Mouse (Mus musculus) ovary, adult 18-20 months (tissue): ENCODE data around the gene Pus10.
A peak's percentile ranks its signal among the peaks of the same experiment; 100 is the strongest.

Source experiments
- DNase-seq: peaks from one replicate; pipeline ENCODE4 v3.0.0; 2022; ENCODE audit warnings: low spot score, mixed read lengths

Pus10 gene

GRCm38 (mm10) chr11:23665311-23665786 lies at the start of gene Pus10:
Pus10 (plus strand) TSS chr11:23665674.
- no peak for DNase-seq

- DNase-seq: no peak
These were observed 46.5 kb upstream of the Pus10 start for GRCm38 (mm10) chr11:23618995-23619394.

GRCm38 (mm10) chr11:23630664-23631063 lies 34.8 kb upstream of the Pus10 start:
- DNase-seq: no peak

DNA sequence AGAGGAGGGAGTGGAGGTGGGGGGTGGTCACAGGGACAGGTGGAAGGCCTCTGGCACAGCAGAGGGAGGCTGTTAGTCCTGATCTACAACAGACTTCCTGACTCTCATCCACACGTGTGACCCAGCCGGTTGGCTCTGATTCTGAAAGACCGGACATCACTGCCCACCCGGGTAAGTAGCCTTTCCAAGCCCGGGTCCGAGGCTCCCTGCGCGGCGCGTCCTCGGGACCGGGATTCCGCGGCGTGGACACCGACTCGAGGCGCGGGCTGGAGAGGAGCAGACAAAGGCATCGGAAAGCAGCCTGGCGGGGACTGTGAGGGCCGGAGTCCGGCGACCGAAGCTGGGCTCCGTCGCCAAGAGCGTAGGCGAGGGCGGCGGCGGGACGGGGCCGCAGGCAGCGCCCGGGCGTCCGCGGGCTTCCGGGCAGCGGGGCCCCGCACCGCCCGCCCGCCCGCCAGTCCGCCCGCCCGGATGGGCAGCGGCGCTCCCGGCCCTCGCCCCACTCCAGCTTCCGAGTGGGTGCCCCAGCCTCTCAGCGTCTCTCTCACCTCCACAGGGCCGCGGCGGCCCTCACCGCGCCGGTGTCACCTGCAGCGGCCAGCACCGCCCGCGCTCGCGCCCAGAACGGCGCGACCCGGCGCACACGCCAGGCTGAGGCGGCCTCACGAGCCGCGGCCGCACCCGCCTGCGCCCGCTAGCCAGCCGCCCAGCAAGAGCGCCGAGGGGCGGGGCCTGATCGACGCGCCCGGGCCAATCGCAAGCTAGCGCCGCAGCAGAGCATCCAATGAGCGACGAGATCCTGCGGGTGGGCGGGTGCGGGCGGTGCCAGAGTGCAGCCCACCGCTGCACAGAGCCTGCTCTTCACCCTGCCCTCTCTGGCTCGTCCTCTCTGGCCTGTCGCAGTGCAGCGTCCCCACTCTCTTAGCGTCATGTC lies 32.3 kb upstream of the Pus10 start, which contains the start of gene 0610010F05Rik:
Gene 0610010F05Rik (minus strand): TSS at position 695 of the 934 bp plus-strand sequence.
- DNase-seq: peak; percentile 79

GRCm38 (mm10) chr11:23633879-23634215 lies 31.6 kb upstream of the Pus10 start:
- DNase-seq: no peak

DNA sequence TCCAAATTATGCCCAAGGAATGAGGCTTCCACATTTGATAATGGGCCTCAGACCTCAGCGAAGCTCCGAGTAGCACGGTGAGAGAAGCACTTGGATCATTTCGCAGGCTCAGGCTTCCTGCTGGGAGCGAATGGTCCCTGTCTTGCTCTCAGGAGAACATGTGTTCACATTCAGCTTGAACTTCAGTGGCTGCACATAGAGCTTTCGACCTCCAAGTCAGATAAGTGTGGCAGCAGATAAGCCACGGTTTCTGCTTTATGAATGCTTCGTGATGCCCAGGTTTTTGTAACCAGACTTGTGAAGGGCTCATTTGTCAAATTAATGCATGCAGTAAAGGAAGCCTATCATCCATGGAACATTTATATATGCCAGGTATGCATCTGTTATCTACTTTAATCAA lies 30.9 kb upstream of the Pus10 start:
- no peak for DNase-seq

GRCm38 (mm10) chr11:23647431-23647830 lies 18.0 kb upstream of the Pus10 start:
- no peak for DNase-seq

GRCm38 (mm10) chr11:23647835-23648234 lies 17.6 kb upstream of the Pus10 start:
- DNase-seq: no peak

DNA sequence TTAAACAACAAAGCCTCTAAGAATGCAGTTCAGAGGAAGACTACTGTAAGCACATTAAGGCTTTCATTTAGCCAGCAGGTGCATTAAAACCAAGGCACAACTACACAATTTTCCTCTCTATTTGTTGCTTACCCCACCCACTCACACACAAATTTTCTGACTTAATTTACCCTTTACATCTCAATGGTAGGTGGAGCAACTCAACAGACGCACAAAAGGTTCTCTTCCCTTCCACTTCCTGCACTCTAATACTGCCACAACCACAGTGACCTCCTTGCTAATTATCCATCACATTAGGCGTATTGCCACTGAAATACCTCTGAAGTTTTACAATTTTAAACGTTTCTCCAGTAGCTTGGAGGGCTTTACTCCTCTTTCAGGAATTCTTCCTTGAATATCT lies 11.8 kb upstream of the Pus10 start:
- DNase-seq: no peak

- DNase-seq: no peak
These were observed 7.7 kb upstream of the Pus10 start for GRCm38 (mm10) chr11:23657791-23658190.

DNA sequence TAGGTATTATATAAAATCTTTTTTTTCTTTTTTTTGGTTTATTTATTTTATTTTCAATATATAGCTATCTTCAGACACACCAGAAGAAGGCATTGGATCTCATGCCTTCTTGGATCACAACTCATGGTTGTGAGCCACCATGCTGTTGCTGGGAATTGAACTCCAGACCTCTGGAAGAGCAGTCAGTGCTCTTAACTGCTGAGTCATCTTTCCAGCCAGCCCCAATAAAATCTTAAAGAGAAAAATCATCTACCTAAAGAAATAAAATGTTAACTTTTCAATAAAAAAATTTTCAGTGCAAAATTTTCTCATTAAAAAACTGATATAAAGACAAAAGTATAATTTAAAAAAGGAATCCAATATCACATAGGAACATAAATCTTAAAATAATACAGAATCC lies 1.2 kb upstream of the Pus10 start:
- DNase-seq: no peak

DNA sequence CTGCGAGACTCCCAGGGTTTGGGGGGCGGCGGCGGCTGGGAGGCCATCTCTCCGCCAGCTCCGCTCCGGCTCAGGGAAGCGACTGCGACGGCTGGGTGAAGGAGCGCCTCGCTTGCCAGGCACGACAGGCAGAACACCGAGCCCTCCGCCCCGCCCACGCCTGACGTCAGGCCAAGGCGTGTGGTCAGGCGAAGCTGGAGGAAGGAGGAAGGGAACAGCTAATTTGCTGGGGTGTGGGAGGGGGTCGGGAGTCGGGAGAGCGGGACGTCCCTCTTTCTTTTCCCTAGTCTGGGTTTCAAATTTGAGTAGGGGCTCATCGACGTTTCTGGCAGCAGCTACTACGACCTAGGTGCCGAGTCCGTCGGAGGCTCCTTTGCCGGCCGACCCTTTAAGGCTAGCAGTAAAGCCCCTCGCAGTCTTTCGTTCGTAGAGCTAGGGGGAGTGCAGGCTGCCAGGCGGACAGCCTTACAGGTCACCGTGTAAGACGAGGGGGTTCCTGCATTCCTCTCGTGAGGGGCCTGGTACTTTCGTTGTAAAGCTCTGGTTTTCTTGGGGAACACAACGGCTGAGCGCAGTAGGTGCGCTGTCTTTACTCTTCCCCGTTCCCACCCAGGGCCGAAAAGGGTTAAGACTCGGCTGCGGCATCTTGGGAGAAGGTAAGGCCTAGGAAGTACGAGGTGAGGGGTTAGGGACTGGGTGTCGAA lies 476 bp downstream of the Pus10 start, which contains the start of gene Pex13:
Gene Pex13 (minus strand): TSS at position 162 of the 704 bp plus-strand sequence.
- peak; percentile 93 for DNase-seq

DNA sequence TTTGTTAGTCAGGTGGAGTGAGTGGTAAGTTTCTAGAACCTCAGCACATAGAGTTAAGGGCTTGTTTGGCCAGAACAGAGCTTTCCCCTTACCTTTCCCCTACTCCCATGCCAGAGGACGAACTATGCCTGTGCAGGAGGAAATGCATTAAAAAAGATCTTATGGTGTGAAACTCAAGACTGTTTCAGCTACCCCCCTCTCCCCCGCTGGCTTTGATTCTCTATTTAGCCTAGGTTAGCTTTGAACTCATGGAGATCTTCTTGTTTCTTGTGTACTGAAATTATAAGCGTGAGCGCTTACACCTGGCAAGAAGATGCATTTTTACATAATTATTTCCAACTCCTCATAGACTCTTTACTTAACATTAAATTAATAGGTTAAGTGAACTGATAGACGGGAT lies 1.1 kb downstream of the Pus10 start:
- DNase-seq: no peak

GRCm38 (mm10) chr11:23667128-23667527 lies 1.7 kb downstream of the Pus10 start:
- no peak for DNase-seq

- no peak for DNase-seq
These were observed 6.8 kb downstream of the Pus10 start for GRCm38 (mm10) chr11:23672256-23672749.

DNA sequence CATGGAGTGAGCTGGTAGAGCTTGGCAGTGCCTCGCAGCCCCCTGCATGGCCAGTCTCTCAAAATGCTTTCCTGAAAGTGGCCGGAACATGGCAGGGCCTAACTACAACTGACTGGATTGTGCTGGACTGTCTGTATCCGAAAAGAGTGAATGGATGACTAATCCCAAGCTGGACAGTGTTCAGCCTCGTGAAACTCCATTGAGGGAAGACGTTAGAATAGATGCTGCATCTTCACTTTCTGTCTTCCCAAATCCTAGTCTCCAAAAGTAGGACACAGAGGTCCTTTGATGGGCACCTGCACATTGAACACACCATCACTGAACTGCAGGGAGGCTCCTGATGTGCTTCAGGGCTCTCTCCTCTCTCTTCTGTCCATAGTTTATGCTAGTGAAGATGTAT lies 10.6 kb downstream of the Pus10 start:
- DNase-seq: no peak

DNA sequence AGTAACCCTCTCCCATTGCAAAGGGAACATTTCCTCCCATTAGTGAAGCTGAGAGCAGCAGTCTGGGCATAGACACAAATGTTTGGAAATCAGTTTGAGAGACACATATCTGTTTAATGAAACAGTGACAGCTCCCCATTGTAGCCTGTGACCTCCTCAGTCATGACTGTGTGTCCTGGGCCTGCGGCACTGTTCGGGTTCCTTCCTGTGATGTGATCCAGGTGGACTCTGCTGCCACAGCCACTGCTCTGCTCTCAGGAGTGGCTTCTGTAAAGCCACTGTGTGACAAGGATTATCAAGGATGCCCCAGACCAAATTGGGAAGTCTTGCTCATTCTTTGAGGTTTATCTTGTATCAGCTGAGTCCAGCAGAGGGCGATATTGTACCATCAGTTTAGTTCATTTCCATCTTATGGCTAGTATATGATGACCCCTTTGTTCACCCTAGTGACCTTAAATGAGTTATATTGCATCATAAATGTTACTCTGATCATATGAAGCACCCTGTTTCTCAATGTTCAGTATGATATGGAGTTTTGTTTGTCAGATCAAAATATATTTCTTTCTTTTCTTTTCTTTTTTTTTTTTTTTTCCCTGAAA lies 13.7 kb downstream of the Pus10 start:
- DNase-seq: no peak

DNA sequence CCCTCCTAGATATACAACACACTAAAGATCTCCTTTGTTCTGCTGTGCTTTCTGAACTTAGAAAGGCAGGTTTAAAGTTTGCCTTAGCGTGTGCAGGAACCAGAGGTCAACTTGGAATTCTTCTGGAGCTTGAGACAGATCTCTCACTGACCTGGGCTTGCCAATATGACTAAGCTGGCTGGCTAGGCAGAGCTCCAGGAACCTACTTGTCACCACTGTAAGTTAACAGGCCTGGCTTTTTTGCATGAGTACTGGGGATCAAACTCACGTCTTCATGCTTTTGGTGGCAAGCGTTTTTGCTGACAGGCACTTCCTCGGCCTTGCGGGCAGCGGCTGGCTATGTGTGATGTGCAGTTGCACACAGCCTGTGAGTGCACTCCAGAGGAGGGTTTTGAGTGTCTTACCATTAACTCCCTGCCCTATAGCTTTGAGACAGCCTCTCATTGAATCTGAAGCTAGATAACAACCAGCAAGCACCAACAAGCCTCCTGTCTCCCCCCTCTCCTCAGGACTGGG lies 15.0 kb downstream of the Pus10 start:
- DNase-seq: no peak

DNA sequence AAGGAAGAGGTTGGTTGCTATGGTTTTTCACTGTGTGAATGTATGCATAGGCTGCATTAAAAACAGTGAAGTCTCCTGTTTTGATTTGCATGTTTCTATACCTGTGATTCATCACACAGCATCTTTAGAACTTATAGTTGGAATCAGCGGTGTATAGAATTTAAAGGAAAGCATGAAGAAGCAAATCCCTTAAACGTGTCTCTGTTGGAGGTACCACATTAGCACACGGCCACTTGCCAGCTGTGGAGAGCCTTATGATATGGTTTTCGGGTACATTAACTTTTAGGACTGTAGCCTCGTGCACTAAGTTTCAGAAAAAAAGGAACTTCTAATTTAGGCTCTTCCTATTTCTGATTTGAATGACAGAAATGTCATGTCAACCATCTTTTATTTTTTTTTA lies 17.1 kb downstream of the Pus10 start:
- DNase-seq: no peak

- DNase-seq: no peak
These were observed 21.2 kb downstream of the Pus10 start for GRCm38 (mm10) chr11:23686671-23687070.

- no peak for DNase-seq
These were observed 22.6 kb downstream of the Pus10 start for GRCm38 (mm10) chr11:23688060-23688459.

GRCm38 (mm10) chr11:23693286-23693685 lies 27.8 kb downstream of the Pus10 start:
- DNase-seq: peak; percentile 25
